Mouse (Mus musculus) MEL (cell line): ENCODE results near the gene Dnajc11. TPM values are rescaled to one million over a fixed set of nuclear protein-coding genes. Genes with fewer than 3 reads are reported as not detected.

Experiments used
- DNase-seq: peaks from one replicate; pipeline ENCODE4 v3.0.0; 2011; ENCODE audit warnings: low read depth, low spot score
- H3K27ac ChIP-seq: 2 replicates; pipeline ENCODE4 v1.5.1; 2012; ENCODE audit warnings: low read depth, mild to moderate bottlenecking, control low read depth, low read length, moderate library complexity; ENCODE audit not compliant: control insufficient read depth
- H3K27me3 ChIP-seq, 2 experiments: fragments of 150-350 bp in 1 of 2; sonication (generic) in 1 of 2; 2 replicates each; pipeline ENCODE4 v1.6.1; 2012; ENCODE audit warnings: low read length in 2 of 2, mild to moderate bottlenecking in 2 of 2, improper control_type of control experiment in 1 of 2, moderate library complexity in 1 of 2; ENCODE audit not compliant: insufficient read depth in 2 of 2, control insufficient read depth in 1 of 2
- H3K36me3 ChIP-seq, 2 experiments: 2 replicates each; pipeline ENCODE4 v1.6.1; 2012 to 2014; ENCODE audit warnings: low read length in 2 of 2, improper control_type of control experiment in 1 of 2, inconsistent platforms in 1 of 2, mild to moderate bottlenecking in 1 of 2; ENCODE audit not compliant: insufficient read depth in 2 of 2, control insufficient read depth in 1 of 2
- H3K4me1 ChIP-seq, 2 experiments: fragments of 150-350 bp in 1 of 2; sonication (generic) in 1 of 2; 2 replicates each; pipeline ENCODE4 v1.6.1; 2012; ENCODE audit warnings: low read length in 2 of 2, improper control_type of control experiment in 1 of 2, mild to moderate bottlenecking in 1 of 2; ENCODE audit not compliant: insufficient read depth in 2 of 2, control insufficient read depth in 1 of 2
- H3K4me3 ChIP-seq, 2 experiments: fragments of 150-350 bp in 1 of 2; sonication (generic) in 1 of 2; 2 replicates each; pipeline ENCODE4 v1.5.1; 2012; ENCODE audit warnings: low read depth in 2 of 2, low read length in 2 of 2, mild to moderate bottlenecking in 2 of 2, moderate library complexity in 2 of 2, control low read depth in 1 of 2, improper control_type of control experiment in 1 of 2; ENCODE audit not compliant: control insufficient read depth in 1 of 2, insufficient read depth in 1 of 2
- H3K79me2 ChIP-seq: 2 replicates; pipeline ENCODE4 v1.6.1; 2012; ENCODE audit warnings: mild to moderate bottlenecking, low read length, moderate library complexity; ENCODE audit not compliant: control insufficient read depth, poor library complexity, insufficient read depth
- H3K9ac ChIP-seq: 2 replicates; pipeline ENCODE4 v1.6.1; 2012; ENCODE audit warnings: low read depth, mild to moderate bottlenecking, control low read depth, low read length, moderate library complexity; ENCODE audit not compliant: control insufficient read depth, poor library complexity, severe bottlenecking
- H3K9me3 ChIP-seq: fragments of 150-350 bp; sonication (generic); replicated peaks from 2 replicates; pipeline ENCODE4 v1.6.1; 2012; ENCODE audit warnings: mild to moderate bottlenecking, low read length, improper control_type of control experiment, moderate library complexity; ENCODE audit not compliant: insufficient read depth
- BHLHE40 ChIP-seq: IDR thresholded peaks from 2 replicates; pipeline ENCODE4 v1.6.1; 2012; ENCODE audit warnings: low read depth, mild to moderate bottlenecking, inconsistent platforms, low read length, improper control_type of control experiment, borderline replicate concordance
- CHD1 ChIP-seq: IDR thresholded peaks from 2 replicates; pipeline ENCODE4 v1.6.1; 2012; ENCODE audit warnings: low read depth, mild to moderate bottlenecking, inconsistent platforms, low read length, improper control_type of control experiment
- CTCF ChIP-seq, 3 experiments: IDR thresholded peaks in 2 of 3; conservative IDR thresholded peaks in 1 of 3; 2 replicates each; pipeline ENCODE4 v1.5.1; 2011 to 2012; ENCODE audit warnings: low read length in 3 of 3, low read depth in 2 of 3, mild to moderate bottlenecking in 2 of 3, improper control_type of control experiment in 1 of 3, inconsistent platforms in 1 of 3, mixed read lengths in 1 of 3, moderate library complexity in 1 of 3; ENCODE audit not compliant: control insufficient read depth in 1 of 3, insufficient read depth in 1 of 3, poor library complexity in 1 of 3, severe bottlenecking in 1 of 3
- ELF1 ChIP-seq: IDR thresholded peaks from 2 replicates; pipeline ENCODE4 v1.6.1; 2014; ENCODE audit warnings: low read depth, mild to moderate bottlenecking, inconsistent platforms, low read length, improper control_type of control experiment, moderate library complexity
- GATA1 ChIP-seq: IDR thresholded peaks from 2 replicates; pipeline ENCODE4 v1.6.1; 2011; ENCODE audit warnings: low read depth, low read length, improper control_type of control experiment
- HCFC1 ChIP-seq: IDR thresholded peaks from 2 replicates; pipeline ENCODE4 v1.6.1; 2012; ENCODE audit warnings: low read depth, mild to moderate bottlenecking, inconsistent platforms, low read length, improper control_type of control experiment, moderate library complexity
- JUND ChIP-seq: IDR thresholded peaks from 2 replicates; pipeline ENCODE4 v1.6.1; 2011; ENCODE audit warnings: low read depth, mild to moderate bottlenecking, improper control_type of control experiment, low read length
- MAX ChIP-seq: IDR thresholded peaks from 2 replicates; pipeline ENCODE4 v1.6.1; 2011; ENCODE audit warnings: low read length, improper control_type of control experiment
- MEF2A ChIP-seq: IDR thresholded peaks from 2 replicates; pipeline ENCODE4 v1.6.1; 2014; ENCODE audit warnings: low read depth, mild to moderate bottlenecking, inconsistent platforms, low read length, improper control_type of control experiment; ENCODE audit not compliant: poor library complexity, insufficient replicate concordance, severe bottlenecking; ENCODE audit errors: extremely low read depth
- MXI1 ChIP-seq: IDR thresholded peaks from 2 replicates; pipeline ENCODE4 v1.6.1; 2011; ENCODE audit warnings: mild to moderate bottlenecking, low read depth, low read length, improper control_type of control experiment
- MYB ChIP-seq: IDR thresholded peaks from 2 replicates; pipeline ENCODE4 v1.6.1; 2011; ENCODE audit warnings: mild to moderate bottlenecking, low read depth, low read length, improper control_type of control experiment
- NELFE ChIP-seq: IDR thresholded peaks from 2 replicates; pipeline ENCODE4 v1.6.1; 2011; ENCODE audit warnings: low read depth, low read length, improper control_type of control experiment
- NRF1 ChIP-seq: IDR thresholded peaks from 2 replicates; pipeline ENCODE4 v1.6.1; 2014; ENCODE audit warnings: low read depth, mild to moderate bottlenecking, inconsistent platforms, low read length, improper control_type of control experiment, moderate library complexity; ENCODE audit not compliant: poor library complexity, insufficient read depth, severe bottlenecking
- POLR2A ChIP-seq, 2 experiments: IDR thresholded peaks; 2 replicates each; pipeline ENCODE4 v1.6.1; 2011 to 2012; ENCODE audit warnings: low read length in 2 of 2, mild to moderate bottlenecking in 2 of 2, control low read depth in 1 of 2, improper control_type of control experiment in 1 of 2, low read depth in 1 of 2, moderate library complexity in 1 of 2; ENCODE audit not compliant: control insufficient read depth in 1 of 2, insufficient read depth in 1 of 2, poor library complexity in 1 of 2
- POLR2AphosphoS5 ChIP-seq: IDR thresholded peaks from 2 replicates; pipeline ENCODE4 v1.6.1; 2012; ENCODE audit warnings: low read depth, borderline replicate concordance, mild to moderate bottlenecking, inconsistent platforms, low read length, moderate library complexity, mixed read lengths
- RAD21 ChIP-seq: IDR thresholded peaks from 2 replicates; pipeline ENCODE4 v1.6.1; 2011; ENCODE audit warnings: mild to moderate bottlenecking, low read depth, low read length, improper control_type of control experiment
- TAL1 ChIP-seq: IDR thresholded peaks from 2 replicates; pipeline ENCODE4 v1.6.1; 2012; ENCODE audit warnings: mild to moderate bottlenecking, inconsistent platforms, low read length, moderate library complexity, mixed read lengths
- TBP ChIP-seq: IDR thresholded peaks from 2 replicates; pipeline ENCODE4 v1.8.0; 2011; ENCODE audit warnings: low read depth, low read length, improper control_type of control experiment
- UBTF ChIP-seq: IDR thresholded peaks from 2 replicates; pipeline ENCODE4 v1.6.1; 2012; ENCODE audit warnings: low read depth, mild to moderate bottlenecking, inconsistent platforms, low read length, improper control_type of control experiment, moderate library complexity, borderline replicate concordance; ENCODE audit not compliant: insufficient read depth
- USF2 ChIP-seq, 2 experiments: IDR thresholded peaks; 2 replicates each; pipeline ENCODE4 v1.6.1; 2011 to 2012; ENCODE audit warnings: improper control_type of control experiment in 2 of 2, low read length in 2 of 2, borderline replicate concordance in 1 of 2, inconsistent platforms in 1 of 2, low read depth in 1 of 2, mild to moderate bottlenecking in 1 of 2; ENCODE audit not compliant: insufficient read depth in 1 of 2
- ZC3H11A ChIP-seq: IDR thresholded peaks from 2 replicates; pipeline ENCODE4 v1.6.1; 2012; ENCODE audit warnings: low read depth, mild to moderate bottlenecking, inconsistent platforms, low read length, improper control_type of control experiment
- ZMIZ1 ChIP-seq: IDR thresholded peaks from 2 replicates; pipeline ENCODE4 v1.6.1; 2012; ENCODE audit warnings: low read depth, mild to moderate bottlenecking, inconsistent platforms, low read length, improper control_type of control experiment, moderate library complexity
- polyA plus RNA-seq, 2 experiments: library from polyadenylated mRNA; stranded (reverse) in 1 of 2; unstranded in 1 of 2; fragments of >175 nt in 1 of 2; fragments of >200 nt in 1 of 2; gene quantifications; 2 replicates each; pipeline versions ENCODE4 v1.2.1 to v1.2.4; 2012; ENCODE audit warnings: low replicate concordance in 2 of 2, low read depth in 1 of 2; ENCODE audit not compliant: insufficient read length in 2 of 2, insufficient read depth in 1 of 2, missing spikeins in 1 of 2
- total RNA-seq: library from RNA; depleted of rRNA; stranded (reverse); fragments of 300-350 nt; gene quantifications from 2 replicates; pipeline ENCODE4 v1.2.3, GENCODE M21; 2012

Dnajc11 gene
- total and polyA plus RNA-seq, 3 experiments: 128 to 278 (median 157) TPM

DNA sequence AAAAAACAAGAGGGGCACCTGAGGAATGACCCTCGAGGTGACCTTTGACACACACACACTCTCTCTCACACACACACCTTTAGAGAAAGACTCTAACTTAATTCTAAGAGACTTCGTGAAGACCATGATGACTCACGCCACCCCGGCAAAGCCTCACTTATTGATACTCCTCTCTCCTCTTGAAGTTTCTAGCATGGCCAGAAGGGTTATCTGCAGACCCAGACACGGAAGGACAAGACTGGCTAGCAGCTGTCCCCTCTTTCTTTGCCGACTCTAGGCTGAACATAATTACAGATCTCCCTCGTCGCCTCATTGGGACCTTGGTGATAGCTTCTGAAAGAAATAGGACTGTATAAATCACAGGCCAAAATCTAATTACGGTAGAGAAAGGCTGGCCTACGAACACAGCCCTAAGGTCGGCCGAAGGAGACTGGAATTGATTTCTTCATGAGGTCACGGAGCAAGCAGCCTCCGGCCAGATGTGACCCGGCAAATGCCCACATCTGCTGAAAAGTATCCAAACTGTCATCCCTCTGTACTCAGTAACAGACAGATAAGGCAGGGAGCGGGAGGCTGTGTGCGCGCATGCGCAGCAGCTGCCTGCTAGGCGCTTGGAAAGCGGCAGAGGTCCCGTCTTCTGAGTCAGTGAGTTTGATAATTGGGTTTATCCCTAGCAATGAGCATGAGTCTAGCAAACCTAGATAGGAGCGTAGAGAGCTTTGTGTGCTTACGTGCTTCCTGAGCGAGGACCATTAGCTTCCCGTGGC, 25.7 kb upstream of the Dnajc11 start:
- Histone ChIP-seq H3K27me3 (no peaks in the 10 kb centered on the region), H3K9me3 (no peaks in the 10 kb centered on the region), H3K79me2 (no peaks in the 10 kb centered on the region), H3K36me3 (peaks cover 0 to 25% of the 10 kb centered on the region in 2 experiments; a peak in 2 of 4 replicates), H3K4me3 (peak overlapping the region; percentile 36 to 52), H3K9ac (peak overlapping the region; percentile 48), H3K27ac (peak overlapping the region; percentile 67), H3K4me1 (peaks cover 14 to 39% of the 10 kb centered on the region in 2 experiments)
- TF ChIP-seq MEF2A: no peak
- peak; percentile 60 for TF ChIP-seq TAL1
- no peak for TF ChIP-seq ZC3H11A
- TF ChIP-seq ELF1: no peak
- peak in 1 of 2 experiments; percentile 65; a peak in 2 of 4 replicates for TF ChIP-seq POLR2A (IDR thresholded peaks at IDR 0.05; ENCODE audit: control insufficient read depth in 1 of 2, insufficient read depth in 1 of 2, low read depth in 1 of 2, low read length in 2 of 2, poor library complexity in 1 of 2)
- TF ChIP-seq HCFC1: 0 out of 2 replicates have a peak, but pooled peaks have one; percentile 49
- TF ChIP-seq JUND: no peak
- TF ChIP-seq POLR2AphosphoS5: no peak
- TF ChIP-seq BHLHE40: no peak
- TF ChIP-seq RAD21: no peak
- peak; percentile 15; the same call in 1 of the 2 replicates for TF ChIP-seq MXI1
- TF ChIP-seq UBTF: no peak
- TF ChIP-seq MYB: no peak
- no peak for TF ChIP-seq ZMIZ1
- 0 out of 2 replicates have a peak, but pooled peaks have one; percentile 44 for TF ChIP-seq MAX
- no peak for TF ChIP-seq CTCF (IDR thresholded peaks at IDR 0.05 in 2 of 3, conservative IDR thresholded peaks at IDR 0.05 in 1 of 3; ENCODE audit: control insufficient read depth in 1 of 3, insufficient read depth in 1 of 3, low read depth in 2 of 3, low read length in 3 of 3, poor library complexity in 1 of 3, severe bottlenecking in 1 of 3)
- peak; percentile 65 for TF ChIP-seq NELFE
- peak; percentile 46; the same call in 1 of the 2 replicates for TF ChIP-seq TBP
- no peak for TF ChIP-seq CHD1
- peak; percentile 40; the same call in 1 of the 2 replicates for TF ChIP-seq GATA1
- TF ChIP-seq NRF1: peak; percentile 91
- TF ChIP-seq USF2 (IDR thresholded peaks at IDR 0.05; ENCODE audit: borderline replicate concordance in 1 of 2, insufficient read depth in 1 of 2, low read depth in 1 of 2, low read length in 2 of 2): no peak
- peak; percentile 94 for DNase-seq
